Mouse (Mus musculus) spleen, embryonic (tissue): Measurements from ENCODE around the gene Slc39a2.

Experiments
- CTCF ChIA-PET: fragments of 350-600 bp; sonication (Branson Sonifier 250); formaldehyde crosslinking; loops from one replicate; lab custom pipeline; 2022; lab: Charles Lee

The Slc39a2 gene

DNA sequence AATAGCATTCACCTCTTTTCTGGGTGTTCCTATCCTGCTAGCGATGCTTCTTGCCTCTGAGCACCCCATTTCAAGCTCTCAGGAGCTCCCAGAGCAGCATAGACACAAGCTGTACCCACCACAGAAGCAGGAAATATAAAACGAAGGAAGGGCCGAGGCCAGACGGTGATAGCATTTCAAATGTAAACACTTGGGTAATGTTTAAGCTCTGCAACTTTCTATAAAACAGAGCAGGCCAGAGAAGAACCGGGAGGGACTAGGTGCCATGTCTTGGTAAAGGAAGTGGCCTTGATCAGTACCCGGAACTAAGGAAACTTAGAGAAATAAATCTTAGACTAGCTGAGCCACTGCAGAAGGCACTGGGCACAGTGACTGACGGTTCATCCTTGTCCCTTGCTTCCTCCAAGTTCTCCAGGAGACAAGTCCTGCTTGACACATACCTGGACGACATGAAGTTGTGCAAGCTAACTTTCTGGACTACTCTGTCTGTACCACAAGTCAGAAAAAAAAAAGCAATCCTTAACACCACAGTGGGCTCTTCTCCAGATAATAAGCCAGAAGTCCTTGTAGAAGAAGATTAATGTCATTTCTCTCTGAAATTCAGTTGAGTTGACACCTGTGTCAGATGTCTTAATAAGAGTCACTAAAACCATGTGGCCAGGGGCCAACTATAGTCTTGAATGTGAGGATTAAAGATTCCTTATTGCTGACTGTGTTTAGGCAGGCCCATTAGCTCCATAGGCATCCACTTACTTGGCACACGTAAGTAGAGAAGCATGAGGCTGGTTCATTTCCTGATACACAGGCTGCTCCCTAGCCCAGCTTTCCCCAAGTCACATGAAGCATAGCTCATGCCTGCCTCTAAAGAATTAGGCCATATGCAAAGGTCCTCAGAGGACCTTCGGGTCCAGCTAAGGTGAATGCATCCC is 39.7 kb downstream of the Slc39a2 start:
- CTCF ChIA-PET: no interaction called here

DNA sequence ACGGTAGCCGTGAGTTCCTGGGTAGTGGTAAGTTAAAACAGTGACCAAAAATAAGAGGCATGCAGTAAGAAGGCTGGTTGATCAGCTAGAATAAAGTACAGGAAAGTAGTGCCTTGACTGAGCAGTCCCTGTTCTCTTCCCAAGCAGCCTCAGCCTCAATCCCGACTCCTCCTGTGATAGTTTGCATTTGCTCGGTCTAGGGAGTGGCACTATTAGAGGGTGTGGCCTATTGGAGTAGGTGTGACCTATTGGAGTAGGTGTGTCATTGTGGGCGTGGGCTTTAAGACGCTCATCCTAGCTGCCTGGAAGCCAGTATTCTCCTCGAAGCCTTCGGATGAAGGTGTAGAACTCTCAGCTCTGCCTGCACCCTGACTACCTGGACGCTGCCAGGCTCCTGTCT is 46.3 kb downstream of the Slc39a2 start:
- CTCF ChIA-PET: no interaction called here

DNA sequence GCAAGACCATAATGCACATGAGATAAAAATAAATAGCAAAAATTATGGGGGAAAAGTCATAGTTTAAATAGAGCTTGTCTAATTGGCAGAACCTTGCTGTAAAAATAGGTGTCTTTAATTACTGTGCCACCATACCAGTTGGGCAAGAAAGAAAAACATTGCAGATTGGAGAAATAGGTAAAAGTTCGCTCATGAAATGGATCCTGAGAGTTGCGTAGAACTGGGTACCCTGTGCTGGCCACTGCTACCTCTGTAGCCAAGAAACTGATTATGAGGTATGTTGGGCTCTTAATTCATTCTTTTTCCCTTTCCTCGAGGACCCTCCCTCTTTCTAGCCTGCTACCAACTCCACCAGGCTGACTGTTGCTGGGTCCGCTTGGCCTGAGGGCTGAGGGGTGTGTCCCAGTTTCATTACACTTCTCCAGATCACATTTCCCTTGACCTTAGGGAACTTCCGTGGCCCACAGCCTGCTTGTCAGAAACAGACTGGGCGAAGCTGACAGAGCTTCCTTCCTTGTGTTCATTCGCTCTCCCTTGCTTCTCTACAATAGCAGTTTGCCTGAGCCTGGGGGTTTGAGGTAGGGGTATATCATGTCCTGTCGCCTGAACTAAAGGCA is 48.4 kb downstream of the Slc39a2 start:
- CTCF ChIA-PET: no interaction called here

GRCm38 (mm10) chr14:51941577-51941976 is 48.9 kb downstream of the Slc39a2 start:
- CTCF ChIA-PET: no interaction called here

DNA sequence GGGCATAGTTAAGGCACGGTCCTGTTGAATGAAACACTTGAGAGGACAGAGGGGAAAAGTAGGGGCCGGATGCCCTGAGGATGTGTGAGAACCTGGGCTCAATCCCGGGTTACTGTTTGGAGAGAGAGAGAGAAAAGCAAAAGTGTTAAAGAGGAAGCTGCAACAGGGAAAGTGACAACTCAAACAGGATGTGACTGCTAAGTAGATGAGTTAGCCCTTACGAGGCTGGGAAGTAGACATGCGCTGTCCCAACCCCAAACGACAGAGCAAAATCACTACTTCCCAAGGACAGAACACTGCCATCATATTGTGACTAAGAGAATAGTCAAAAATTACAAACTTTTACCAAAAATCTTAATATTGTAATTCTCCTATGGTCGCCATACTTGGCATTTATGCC is 49.5 kb downstream of the Slc39a2 start:
- CTCF ChIA-PET: no interaction called here

DNA sequence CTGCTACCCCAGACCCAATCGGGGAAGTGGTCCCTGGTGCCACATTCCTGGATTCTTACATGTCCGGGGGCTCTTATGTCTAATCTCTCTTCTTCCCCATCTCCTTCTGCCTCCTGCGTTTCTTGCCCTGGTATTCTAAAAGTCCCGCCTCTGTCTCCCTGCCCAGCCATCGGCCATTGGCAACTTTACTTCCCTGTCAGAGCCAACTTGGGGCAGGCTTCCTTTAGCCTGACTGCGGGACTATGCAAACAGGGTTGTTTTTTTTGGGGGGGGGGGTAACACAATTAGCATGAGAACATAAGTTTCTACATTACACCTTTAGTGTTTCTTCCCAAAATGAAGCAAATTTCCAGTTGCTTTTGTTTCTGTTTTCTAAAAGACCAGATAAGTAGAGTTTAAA is 50.6 kb downstream of the Slc39a2 start:
- CTCF ChIA-PET: no interaction called here
